Mouse (Mus musculus) left cerebral cortex, adult 2 months (tissue): ENCODE measurements at regions not wholly inside any gene's neighbourhood (a gene's known extent, or its start where the extent isn't known, plus 50 kb on each side); places are given as distances from the start of the nearest gene placed in this dataset.
A peak's percentile ranks its signal among the peaks of the same experiment; 100 is the strongest.

Experiments
- DNase-seq, 2 experiments: peaks; one replicate each; pipeline ENCODE4 v3.0.0; 2021 to 2022; ENCODE audit warnings: low spot score in 2 of 2, mixed read lengths in 1 of 2; ENCODE audit errors: extremely low spot score in 1 of 2
- H3K27ac ChIP-seq: fragments of 200-600 bp; 2 replicates; pipeline ENCODE4 v1.8.1; 2022
- H3K4me3 ChIP-seq: fragments of 200-600 bp; 2 replicates; pipeline ENCODE4 v1.8.1; 2022
- CTCF ChIP-seq: fragments of 200-600 bp; IDR thresholded peaks from 2 replicates; pipeline ENCODE4 v1.8.1; 2022; ENCODE audit warnings: antibody characterized with exemption, mild to moderate bottlenecking, moderate library complexity
- intact Hi-C: fragments of 180-260 bp; cut with DNase I; formaldehyde crosslinking; loops from one replicate; pipeline ENCODE4 v1.15.1; 2025

DNA sequence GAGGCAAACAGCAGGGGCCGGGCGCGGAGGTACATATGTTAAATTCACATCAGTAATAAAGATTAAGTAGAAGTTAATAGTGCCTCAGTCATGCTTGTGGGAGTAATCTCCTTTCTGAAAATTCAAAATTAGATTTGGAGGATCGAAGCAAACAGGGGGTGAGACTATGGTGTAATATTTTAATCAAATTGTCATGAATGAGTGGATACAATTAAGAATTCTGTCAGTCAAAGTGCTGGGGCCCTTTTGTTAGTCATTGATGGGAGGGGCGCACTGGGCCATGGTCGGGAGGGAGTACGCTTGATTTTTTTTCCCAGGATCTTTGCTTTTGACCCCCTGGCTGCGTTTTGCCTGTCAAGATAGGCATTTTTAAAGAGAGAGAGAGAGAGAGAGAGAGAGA, 163.2 kb downstream of the Vrk1 start:
- intact Hi-C loops, result loop anchor here (5.0 kb wide), 1 partner anchor 1834 kb away; no protein-coding TSS in a partner anchor
- no peak overlapping the region for H3K27ac ChIP-seq
- TF ChIP-seq CTCF, result no peak
- H3K4me3 ChIP-seq, result no peak overlapping the region
- no peak for DNase-seq

DNA sequence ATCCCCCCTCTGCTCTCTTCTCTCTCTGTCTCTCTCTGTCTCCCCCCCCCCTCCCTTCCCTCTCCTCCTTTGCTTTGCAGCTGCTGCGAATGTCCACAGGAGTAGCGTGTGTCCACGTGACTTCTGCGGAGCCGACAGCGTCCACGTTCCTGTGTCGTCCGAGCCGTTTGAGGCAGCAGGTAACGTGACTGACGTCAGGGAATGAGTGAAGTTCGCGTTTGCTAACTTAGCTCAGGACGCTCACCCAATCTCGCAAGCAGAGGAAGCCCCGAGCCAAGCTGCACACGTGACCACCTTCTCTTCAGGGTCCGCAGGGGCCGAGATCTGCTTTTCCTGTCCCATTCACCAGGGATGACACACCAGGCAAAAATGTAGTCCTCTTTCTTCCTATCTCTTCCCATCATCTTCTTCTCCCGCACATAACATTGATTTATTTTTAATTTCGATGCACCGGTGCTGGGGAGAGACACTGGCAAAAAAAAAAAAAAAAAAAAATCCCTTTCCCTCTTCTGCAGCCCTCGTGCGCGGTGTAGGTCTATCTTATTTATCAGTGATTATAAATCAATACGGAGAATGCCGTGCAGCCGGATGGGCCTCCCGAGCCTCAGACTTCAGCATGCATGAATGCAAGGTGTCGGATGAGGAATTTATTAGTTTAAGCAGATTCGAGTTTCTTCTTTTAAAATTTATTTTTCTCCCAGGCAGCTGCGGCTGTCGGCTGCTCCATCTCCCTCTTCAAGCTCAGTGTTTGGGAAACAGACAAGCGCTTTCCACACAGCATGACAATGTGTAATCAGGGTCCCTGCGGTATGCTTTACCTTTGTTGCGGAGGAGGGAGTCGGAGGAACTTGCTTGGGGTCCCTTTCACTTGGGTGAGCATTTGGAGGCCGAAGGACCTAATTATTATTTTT, 164.3 kb downstream of the Vrk1 start:
- intact Hi-C loops, result loop anchor here (5.0 kb wide), 1 partner anchor 1833 kb away; no protein-coding TSS in a partner anchor
- Histone ChIP-seq H3K27ac (peak overlapping the region; percentile 58), H3K4me3 (peak overlapping the region; percentile 49)
- peak in 1 of 2 experiments; percentile 42 for DNase-seq
- TF ChIP-seq CTCF, result no peak

DNA sequence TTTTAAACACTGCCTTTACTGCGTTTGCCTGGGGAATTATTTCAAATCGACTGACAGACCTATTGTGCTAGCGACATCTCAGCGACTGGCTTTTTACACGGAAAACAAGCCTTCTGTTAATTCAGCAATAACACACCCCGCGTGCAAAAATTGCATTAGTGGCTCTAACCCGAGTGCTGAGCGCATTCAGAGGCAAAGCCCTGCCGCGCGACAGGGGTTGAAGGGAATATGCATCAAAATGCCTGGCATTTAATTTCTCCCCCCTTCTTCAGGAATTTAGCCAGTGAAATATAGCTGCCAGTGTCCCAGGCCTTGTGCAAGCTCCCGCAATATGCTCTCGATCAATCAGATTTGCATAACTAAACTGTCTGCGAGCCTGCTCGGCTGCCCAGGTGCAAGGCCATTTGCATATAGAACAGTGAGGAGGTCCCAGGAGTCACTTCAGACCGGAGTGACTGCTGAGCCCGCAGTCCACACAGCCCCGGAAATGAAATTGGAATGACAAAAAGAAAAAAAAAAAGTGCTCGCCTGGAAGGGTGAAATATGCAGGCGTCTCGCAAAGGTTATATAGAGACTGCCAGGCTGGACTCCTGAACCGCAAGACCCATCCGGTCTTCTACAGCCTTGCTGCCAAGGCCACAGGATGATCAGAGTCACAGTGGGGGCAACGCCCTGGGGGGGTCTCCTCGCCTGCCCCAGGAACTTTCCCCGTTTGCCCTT, 165.1 kb downstream of the Vrk1 start:
- intact Hi-C loops, result loop anchor here (5.0 kb wide), 1 partner anchor 1832 kb away; no protein-coding TSS in a partner anchor
- no peak for TF ChIP-seq CTCF
- no peak for DNase-seq
- peak overlapping the region; percentile 49 for H3K4me3 ChIP-seq
- peak overlapping the region; percentile 58 for H3K27ac ChIP-seq

DNA sequence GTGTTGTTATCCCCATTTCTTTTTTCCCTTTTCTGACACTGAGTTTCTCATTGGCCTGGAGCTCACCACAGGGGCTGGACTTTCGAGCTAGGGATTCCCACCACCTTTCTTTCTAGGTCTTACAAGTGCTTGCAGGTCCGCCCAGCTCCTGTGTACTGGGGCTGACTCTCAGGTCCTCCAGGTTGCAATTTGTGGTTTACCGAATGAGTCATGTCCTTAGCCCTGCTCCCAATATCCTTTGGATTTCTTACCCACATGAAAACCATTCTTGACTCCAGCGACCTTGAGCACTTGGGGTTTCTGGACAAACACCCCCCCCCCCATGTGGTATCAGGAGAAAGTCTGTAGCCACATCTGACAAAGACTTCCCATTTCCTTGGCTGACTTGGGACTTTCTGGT, 167.3 kb downstream of the Vrk1 start:
- no peak for TF ChIP-seq CTCF
- DNase-seq, result no peak
- Histone ChIP-seq H3K27ac (no peak overlapping the region), H3K4me3 (no peak overlapping the region)
- intact Hi-C loops, result no loop called here

DNA sequence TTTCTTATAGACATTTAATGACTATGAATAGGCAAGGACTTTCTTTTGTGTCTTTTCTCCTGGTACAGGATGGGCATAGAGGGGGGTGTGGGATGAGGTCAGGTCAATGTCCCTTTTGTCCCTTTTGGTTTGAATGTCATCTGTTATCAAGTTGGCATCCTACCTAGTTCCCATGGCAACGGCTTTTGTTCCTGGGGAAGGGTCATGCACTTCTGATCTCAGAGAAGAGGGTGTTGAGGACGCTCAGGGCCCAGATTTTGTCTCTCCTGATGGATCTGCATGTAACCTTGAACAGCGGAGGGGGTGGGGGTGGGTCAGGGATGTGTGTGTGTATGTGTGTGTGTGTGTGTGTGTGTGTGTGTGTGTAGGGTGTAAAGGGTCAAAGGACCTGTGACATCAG, 167.8 kb downstream of the Vrk1 start:
- H3K4me3 ChIP-seq, result no peak overlapping the region
- DNase-seq, result no peak
- intact Hi-C loops, result no loop called here

DNA sequence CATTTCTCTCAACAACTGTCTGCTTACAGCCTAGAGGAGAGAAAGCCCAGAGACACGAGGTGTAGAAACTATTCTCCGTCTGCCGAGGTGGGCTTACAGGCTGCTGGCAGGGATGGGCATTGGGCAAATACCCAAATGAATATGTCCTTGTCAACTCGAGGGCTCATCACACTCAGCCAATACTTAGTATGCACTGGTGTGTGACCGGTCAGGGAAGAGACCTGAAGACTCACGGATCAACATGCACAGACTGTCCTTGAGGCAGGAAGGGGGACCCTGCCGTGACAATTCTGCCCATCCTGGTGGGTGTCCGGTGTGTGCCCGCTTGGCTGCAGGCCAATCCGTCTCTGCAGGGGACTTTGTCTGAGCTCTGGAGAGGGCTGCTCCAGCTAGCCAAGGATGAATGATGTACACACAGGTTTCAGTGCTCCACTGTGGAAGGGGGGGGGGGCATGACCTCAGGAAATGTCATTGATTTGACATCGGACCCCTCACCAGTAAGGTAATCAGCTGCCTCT, 168.7 kb downstream of the Vrk1 start:
- Histone ChIP-seq H3K27ac (no peak overlapping the region), H3K4me3 (no peak overlapping the region)
- TF ChIP-seq CTCF, result no peak
- no peak for DNase-seq
- intact Hi-C loops, result no loop called here

More for the DNA sequence above, 167.8 kb downstream of the Vrk1 start:
- no peak overlapping the region for H3K27ac ChIP-seq
- no peak for TF ChIP-seq CTCF

DNA sequence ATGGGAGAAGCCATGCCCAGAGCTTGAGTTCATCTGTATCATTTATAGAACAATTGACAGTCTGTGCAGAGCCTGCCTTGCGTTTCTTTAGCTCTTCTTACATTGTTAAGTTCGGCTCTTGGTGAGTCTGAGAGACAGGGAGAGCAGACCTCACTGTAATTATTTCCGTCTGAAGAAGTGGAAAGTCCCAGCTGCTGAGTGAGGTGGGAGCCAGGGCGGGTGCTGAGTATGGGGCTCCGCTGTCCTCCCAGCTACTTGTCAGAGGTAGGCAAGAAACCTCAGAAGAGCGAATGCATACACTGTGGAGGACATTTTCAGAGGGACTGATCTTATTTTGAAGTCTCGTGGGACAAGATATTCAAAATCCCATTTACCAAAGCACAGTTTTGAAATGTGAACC, 172.9 kb downstream of the Vrk1 start:
- Histone ChIP-seq H3K4me3 (no peak overlapping the region), H3K27ac (no peak overlapping the region)
- TF ChIP-seq CTCF, result no peak
- DNase-seq, result no peak
- intact Hi-C loops, result no loop called here

DNA sequence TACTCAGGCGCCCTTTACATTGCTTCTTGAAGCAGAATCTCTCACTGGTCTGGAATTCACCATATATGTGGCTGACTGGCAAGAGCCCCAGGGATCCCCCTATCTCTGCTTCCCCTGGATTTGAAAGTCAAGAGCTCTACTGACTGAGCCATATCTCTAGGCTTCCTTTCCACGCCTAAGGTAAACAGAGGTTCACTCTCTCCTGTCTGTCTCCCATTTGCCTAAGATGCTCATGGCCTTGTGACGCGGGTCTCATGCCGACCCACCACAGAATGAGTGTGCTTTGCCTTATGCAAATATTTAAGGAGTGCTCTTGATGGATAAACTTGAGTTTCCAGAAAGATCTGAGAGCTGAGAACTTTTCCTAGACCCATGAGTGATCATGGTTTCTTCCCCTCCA, 173.9 kb downstream of the Vrk1 start:
- no peak for TF ChIP-seq CTCF
- H3K27ac ChIP-seq, result no peak overlapping the region
- DNase-seq, result no peak
- intact Hi-C loops, result no loop called here
- no peak overlapping the region for H3K4me3 ChIP-seq

DNA sequence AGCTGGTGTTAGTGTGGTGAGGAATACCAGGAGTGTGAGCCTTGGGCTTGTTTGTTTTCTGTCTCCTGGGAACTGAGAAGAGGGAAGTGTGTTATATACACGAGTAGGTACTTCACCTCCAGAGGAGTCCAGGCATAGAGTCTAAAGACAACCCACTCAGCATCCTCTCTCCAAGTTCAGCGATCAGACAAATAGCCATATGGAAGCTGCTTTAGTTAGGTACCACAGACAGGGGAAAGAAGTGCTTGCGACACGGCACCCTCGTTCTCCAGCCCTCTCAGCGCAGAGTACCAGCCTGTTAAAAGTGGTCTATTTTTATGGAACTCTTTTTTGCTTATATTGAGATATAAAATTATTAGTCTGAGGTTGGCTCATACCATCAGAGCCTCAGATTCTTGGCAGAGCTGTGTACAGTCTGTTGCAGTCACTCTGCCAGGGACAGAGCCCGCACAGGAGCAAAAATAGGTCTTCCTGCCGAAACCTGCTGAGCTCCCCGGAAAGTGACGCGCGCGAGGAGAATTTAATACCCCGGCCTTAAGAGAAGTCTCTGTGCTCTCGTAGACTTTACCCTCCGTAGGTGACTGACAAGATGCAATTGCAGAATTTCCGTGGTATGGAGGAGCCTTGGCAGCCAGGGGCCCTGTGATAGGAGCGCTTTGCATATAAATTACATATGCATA, 175.5 kb downstream of the Vrk1 start:
- no peak for TF ChIP-seq CTCF
- H3K27ac ChIP-seq, result peak overlapping the region; percentile 8; the same call in 1 of the 2 replicates
- peak; percentile 37 to 41 for DNase-seq
- no peak overlapping the region for H3K4me3 ChIP-seq
- intact Hi-C loops, result no loop called here

DNA sequence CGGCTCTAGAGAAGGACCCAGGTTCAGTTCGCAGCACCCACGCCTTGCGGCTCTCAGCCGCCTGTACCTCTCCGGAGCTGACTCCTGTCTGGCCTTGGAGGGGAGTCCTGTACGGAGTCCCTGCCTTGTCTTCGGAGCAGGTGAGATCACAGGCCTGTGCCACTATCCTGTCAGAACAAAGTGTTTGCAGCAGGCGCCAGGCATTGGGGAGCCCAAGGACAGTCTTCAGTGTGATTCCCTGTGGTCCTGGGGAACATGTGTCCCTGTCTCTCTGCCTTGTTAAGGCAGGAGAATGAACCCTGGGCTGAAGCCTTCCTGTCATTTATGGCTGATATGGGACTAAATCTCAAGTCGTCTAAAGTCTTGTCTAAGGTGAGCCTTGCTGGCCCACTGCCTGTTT, 176.5 kb downstream of the Vrk1 start:
- Histone ChIP-seq H3K27ac (no peak overlapping the region; the same call in 1 of the 2 replicates), H3K4me3 (no peak overlapping the region)
- intact Hi-C loops, result no loop called here
- DNase-seq, result no peak
- no peak for TF ChIP-seq CTCF

DNA sequence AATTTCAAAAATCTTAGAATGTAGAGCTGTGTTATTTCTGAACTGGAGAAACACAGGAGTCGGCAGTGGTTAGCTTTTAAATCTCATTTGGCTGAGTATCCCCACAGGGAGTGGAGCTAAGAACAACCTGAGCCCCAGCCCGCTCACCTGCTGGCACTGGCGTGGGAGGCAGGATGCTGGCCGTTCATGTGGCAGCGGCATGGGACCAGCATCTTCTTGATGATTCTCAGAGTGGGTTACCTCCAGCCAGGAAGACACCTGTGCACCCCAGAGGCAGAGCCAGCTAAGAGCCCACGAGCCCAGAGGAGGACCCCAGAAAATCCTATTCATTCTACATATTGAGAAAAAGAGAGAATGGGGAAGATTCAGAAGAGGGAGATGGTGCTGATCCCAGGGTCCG, 181.7 kb downstream of the Vrk1 start:
- intact Hi-C loops, result no loop called here
- H3K27ac ChIP-seq, result no peak overlapping the region
- TF ChIP-seq CTCF, result no peak

More for the DNA sequence above, 181.7 kb downstream of the Vrk1 start:
- no peak for DNase-seq
- H3K4me3 ChIP-seq, result no peak overlapping the region
